Mouse (Mus musculus) megakaryocyte progenitor cell, adult 5-6 weeks (primary cell): ENCODE measurements around the gene Ndufs1. TPM values are rescaled to one million over a fixed set of nuclear protein-coding genes. Genes with fewer than 3 reads are reported as not detected.

ENCODE experiments used
- ATAC-seq: replicated peaks from 2 replicates; pipeline ENCODE4 v1.8.0; 2016; ENCODE audit warnings: mild to moderate bottlenecking, moderate TSS enrichment, inconsistent platforms; ENCODE audit not compliant: poor library complexity
- total RNA-seq, 2 experiments: library from RNA; stranded (forward) in 1 of 2; stranded (reverse) in 1 of 2; fragments of 157-497, 149-512 nt in 1 of 2; fragments of 200-1000 nt in 1 of 2; gene quantifications; 2 replicates each; pipeline versions ENCODE4 v1.2.3 to v1.2.4; 2015 to 2017

Gene Ndufs1
- total RNA-seq, 2 experiments from 2014 or later: 135 to 147 TPM

DNA sequence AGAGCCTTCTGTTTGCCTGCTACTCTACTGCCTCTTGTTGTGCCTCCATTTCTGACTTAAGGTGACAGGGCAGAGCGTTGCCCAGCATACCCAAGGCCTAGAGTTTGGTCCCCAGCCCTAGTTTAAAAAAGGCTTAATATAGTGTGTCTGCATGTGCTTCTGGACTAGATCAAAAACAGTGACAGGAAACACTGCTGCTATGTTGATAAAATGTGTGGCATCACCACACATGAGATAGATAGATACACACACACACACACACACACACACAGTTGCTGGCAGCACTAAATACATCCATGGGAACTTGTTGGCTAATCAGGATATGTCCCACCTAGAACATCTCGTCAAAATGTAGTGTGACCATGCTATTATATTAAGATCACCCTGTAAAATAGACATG, 56.3 kb downstream of the Ndufs1 start:
- ATAC-seq: peak; percentile 18

DNA sequence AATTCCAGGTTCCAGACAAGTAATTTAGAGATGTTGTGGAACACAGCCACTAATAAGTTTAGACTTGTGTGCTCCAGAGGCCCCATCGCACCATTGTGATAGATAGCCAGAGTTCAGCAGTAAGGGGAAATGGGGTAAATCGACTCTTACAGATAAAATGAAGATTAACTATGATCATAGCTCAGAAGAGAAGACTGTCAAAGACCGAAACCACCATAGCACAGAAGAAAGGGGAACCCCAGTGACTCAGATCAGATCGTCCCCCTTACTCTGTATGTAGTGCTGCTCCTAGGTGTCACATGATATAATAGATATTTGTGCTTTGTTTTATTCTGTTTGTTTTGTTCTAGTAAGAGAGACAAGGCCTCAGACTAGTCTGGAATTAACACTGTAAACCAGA, 57.0 kb downstream of the Ndufs1 start:
- ATAC-seq: peak; percentile 50

DNA sequence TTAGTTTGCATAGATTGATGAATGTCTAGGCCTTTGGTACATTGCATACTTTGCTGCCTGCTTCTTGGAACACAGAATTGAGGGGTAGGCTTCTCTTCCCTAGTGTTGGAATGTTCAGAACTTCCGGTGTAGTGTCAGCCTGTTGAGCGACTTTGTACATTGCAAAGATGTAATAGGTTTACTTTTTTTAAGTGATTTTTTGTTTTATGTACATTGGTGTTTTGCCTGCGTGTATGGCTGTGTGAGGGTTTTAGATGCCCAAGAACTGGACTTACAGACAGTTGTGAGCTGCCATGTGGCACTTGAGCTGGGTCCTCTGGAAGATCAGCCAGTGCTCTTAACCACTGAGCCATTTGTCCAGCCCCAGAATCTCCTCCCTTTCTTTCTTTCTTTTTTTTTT, 61.1 kb downstream of the Ndufs1 start:
- no peak for ATAC-seq

DNA sequence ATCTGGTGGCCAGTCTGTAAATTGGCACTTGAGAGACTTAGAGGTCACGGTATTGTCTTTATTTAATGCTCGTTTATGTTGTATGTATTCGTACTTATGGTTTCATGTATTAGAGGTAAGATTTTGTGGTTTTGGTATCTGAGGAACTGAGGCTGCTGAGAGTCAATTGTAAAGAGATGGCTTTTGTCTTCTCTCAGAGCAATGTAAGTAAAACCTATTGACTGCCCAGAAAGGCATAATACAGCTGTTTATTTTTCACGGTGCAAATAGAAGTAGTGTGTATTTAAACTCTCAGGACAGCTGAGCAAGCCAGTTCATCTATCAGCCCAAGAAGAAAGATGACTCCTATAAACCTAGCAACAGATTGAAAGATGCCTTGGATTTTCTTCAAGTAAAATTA, 61.5 kb downstream of the Ndufs1 start:
- ATAC-seq: no peak

DNA sequence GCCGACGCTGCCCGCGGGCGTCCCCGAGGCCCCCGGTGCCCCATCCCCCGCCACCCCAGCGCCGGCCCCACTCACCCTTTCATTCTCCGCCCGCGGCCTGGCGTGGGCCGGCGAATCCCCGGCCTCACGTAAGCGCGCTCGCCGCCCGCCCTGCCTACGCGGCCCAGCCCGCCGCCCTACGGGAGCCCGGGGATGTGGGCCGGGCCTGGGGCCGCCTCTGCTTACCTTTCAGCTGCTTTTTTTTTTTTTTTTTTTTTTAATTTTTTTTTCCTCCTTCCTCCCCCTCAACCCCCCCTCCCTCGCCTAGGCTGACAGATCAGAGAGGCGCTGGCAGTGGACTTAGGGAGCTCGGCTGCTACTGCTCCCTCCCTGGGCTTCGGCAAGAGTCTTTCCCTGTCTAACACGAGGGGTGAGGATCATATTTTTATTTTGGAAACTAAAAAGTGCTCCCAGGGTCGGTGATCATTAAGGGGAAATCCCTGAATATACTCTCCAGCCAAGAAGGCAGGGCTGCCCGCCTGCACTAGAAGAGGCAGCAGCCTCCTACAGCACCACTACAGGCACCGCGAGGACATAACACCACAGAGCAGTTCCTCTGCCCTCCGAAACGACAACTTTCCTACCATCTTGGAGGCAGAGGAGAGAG, 62.4 kb downstream of the Ndufs1 start, which contains the start of gene Ino80d:
Ino80d (minus strand) TSS at position 532 of the 646 bp plus-strand sequence.
- peak; percentile 80 for ATAC-seq

DNA sequence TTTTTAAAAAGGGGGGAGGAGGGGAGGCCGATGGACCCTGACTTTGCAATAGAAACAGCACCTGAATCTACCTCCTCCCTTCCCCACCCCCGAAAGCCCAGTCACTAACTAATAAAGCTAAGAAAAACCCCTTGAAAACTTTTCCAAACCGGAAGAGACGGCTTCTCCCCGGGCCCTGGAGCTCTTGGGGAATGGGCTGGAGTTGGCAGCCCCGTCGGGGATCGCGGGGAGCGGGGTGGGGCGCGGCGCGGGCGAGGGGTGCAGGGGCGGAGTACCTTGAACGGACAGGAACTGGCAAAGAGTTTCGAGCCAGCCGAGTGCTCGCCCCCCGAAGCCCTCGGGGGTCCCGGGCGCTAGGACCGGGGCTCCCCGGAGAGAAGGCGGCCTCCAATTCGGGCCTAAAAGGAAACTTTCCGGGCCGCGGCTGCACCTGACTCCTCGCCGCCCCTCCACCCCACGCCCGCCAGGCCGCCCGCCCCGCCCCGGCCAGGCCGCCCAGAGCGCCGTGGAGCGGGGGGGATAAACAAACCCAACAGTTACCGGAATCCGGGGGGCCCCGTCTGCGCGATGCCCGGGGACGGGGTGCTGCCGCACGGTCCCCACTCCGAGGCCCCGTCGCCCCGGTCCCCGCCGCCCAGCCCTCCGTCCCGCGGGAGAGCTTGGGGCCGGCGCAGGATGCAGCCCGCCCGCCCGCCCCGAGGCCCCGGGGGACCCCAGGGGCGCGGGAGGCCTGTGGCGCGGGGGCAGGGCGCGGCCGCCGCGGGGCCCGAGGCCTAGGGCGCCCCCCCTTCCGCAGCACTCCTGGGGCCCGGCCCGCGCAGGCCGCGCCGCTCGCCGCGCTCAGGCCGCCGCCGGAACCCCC, 63.1 kb downstream of the Ndufs1 start:
- 0 out of 2 replicates have a peak, but pooled peaks have one; percentile 5 for ATAC-seq

DNA sequence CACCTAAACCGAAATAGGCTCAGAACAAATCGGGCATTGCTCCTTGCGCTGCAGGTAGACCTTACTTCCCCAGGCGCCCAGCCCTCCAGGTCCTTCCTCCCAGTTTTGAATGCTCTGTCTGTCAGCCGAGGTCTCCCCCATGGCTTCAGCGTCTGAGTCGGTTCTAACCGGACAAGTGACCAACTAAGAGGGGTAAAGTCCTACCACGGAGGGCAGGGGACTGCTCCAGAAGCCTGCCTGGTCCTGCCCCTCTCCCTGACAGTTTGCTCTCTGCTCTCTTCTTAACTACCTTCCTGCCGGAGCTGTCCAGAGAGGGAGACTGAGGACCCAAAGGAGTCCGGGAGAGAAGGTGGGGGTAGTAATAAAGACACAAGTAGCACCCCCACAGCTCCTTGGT, 63.8 kb downstream of the Ndufs1 start:
- peak; percentile 2; the same call in 1 of the 2 replicates for ATAC-seq

DNA sequence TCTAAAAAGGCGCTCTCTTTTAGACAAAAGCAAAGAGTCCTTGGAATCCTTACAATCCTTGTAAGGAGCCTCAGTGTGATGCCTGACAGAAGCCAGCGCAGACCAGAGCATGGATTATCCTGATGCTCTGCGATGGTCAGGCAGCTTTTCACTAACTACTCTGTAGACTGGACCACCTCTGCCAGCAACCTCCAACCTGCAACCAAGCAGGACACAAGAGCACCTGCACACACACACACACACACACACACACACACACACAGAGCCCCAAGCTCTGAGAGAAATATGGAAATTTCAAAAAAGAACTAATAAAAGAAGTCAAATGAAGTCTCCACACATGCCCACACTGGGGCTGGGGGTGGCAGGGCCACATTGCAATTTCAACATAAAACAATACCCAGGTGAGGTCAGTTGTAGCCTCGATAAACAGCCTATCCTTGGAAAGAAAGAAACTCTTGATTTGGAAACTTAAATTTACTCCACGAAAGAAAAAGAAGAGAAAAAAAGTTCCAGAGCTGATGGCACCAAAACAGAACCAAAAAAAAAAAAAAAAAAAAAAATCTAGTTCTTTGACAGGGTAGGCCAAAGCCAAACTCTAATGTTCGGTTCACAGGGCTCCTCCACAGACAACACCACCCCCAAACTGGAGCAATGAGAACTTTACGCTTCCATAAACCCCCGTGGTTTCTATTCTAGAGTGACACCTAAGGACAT, 64.3 kb downstream of the Ndufs1 start:
- no peak for ATAC-seq

DNA sequence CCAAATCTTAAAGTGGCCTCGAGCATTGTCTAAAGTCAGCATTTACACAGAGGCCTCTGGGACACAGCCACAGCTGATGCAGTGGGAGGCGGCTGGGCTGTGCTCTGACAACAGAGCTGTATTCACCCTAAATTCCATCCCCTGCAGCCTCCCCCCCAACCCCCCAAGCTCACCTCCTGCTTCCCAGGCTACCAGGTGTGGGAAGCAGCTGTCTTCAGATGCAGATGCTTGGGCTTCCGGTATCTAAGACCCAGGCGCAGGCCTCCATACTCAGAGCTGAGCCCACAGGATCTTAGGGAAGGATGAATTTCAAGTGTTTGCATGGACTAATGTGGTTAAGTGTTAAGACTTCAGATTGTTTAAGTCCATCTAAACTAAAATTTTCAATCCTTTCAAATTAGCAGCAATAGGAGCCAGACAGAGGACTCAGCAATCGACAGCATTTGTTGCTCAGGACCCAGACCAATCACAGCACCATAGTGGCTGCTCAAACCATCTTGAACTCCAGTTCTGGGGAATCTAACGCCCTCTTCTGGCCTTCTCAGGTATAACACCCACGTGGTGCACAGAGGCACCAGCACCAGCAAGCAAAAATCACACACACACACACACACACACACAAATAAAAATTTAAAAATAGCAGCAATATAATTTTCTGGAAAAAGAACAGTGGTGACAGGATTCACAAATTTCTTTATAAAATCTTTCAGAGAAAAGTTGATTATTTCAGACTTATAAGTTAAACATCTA, 65.9 kb downstream of the Ndufs1 start:
- ATAC-seq: peak; percentile 34; the same call in 1 of the 2 replicates

DNA sequence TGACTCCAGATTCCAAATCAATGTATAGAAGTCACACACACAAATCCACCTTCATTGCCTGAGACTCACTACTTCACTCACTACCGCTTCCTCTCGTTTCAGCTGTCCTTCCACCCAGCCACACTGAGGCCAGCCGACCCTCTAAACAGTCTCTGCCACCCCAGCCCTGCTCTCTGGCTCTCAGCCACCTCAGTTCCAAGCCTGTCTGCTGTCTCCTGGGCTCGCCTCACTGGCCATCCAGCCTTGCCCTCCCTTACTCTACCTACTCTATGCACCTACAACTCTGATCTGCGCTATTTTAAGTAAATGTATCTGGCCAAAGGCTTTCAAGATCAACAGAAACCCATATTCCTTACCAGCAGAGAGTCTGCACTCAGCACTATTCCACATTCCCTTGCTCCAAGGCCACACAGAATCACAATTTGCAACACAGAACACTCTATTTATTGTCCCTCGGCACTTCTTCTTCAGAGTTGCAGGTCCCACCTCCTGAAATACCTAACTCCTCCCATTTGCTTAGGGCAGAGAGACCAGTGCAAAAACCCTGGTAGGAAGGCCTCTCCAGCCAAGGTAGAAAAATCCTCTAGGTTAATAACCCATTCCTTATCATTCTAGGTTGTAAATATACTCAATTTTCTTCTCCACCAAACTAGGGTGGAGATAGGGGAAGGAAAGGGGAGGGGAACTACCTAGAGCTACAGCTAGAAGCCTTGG, 68.9 kb downstream of the Ndufs1 start:
- ATAC-seq: peak; percentile 33; the same call in 1 of the 2 replicates

DNA sequence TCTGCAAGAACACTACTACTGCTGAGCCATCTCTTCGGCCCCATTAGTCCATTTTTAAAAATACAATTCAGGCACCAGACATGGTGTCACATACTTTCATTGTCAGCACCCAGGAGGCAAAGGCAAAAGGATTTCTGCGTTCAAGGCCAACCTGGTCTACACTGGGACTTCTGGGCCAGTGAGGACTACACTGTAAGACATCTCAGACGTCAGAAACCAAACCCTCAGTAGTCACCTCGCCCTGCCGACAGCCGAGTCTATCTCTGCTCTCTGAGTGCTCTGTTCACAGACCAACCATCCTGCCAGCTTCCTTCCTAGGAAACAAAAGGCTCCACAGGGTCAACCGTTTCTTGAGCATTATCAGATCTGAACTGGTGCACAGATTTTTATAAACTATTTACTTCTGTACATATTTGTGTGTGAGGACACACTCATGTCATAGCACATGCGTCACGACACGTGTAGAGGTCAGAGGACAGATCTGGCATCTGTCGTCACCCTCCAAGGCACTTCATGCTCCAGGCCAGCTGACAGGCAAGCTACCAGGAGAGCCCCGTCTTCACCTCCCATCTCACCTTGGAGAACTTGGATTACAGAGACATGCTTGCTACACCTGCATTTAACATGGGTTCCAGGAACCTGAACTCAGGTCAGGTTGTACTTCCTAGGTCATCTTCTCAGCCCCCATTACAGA, 73.7 kb downstream of the Ndufs1 start:
- ATAC-seq: no peak

DNA sequence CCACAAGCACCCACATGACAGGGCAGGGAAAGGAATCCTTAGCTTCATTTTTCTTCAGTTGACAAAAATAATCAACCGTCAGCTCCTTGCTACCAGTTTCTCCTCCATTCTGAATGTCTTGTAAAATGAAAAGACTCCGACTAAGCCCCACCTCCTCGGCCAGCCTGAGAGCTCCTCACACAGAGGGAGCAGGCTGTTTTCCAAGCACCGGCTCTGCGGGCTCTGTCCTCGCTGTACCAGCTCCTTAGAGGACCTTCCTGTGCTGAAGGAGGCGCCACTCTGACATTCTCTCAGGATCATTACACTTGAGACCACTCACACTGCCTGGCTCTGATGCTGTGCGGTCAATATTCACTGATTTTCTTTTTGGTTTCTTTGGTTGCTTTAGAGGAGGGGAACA, 76.4 kb downstream of the Ndufs1 start:
- no peak for ATAC-seq

DNA sequence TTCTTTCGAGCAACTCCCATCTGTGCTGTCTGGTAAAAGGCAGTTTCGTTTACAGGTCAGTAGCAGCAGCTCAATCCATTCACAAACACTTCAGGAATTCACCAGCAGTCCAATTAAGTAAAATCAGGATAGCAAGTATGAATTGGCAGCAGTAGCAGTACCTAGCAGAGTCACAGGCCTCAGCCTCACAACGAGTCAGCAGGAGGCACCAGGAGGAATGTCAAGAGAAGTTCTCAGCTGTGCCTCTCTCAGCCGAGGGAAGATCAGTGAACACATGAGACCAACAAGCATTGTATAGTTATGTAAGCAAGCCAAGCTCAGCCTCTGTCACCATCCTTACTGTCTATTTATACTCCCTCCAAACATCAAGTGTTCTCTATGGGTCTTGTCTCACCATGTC, 77.8 kb downstream of the Ndufs1 start:
- ATAC-seq: no peak

DNA sequence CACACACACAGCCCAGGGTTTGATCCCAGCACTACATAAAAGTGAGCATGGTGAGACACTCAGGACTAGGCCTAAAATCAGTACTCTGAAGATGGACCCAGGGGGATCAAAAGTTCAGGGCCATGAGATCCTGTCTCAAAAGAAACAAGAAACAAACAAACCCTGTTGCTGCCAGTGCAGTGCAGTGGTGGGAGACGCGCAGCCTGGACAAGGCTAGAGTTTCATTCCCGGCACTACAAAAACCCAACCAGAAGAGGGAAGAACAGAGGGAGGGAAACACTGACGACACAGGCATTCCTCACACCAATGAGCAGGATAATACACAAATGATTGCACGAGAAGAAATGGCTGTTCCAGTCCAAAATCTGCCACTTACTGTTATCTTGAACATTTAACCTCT, 80.6 kb downstream of the Ndufs1 start:
- no peak for ATAC-seq

Other genes with a start within 250 kb of the Ndufs1 start
- gene Ino80d, start 62.2 kb downstream of the Ndufs1 start, total RNA-seq (2015): 59.3 and 66.1 TPM in 2 replicates
- 19.9 and 23.9 TPM in 2 replicates for gene Ino80d, start 62.2 kb downstream of the Ndufs1 start, total RNA-seq (2017)
- gene Eef1b2, start within 50 bp of the Ndufs1 start, total RNA-seq (2015): 1,640 and 1,755 TPM in 2 replicates
- gene Eef1b2, start within 50 bp of the Ndufs1 start, total RNA-seq (2017): 3,229 and 3,450 TPM in 2 replicates
- not detected in 2 replicates for gene Gpr1, start 37.7 kb upstream of the Ndufs1 start, total RNA-seq (2015)
- not detected in 2 replicates for gene Gpr1, start 37.7 kb upstream of the Ndufs1 start, total RNA-seq (2017)
- not detected in 2 replicates for gene Zdbf2, start 96.4 kb upstream of the Ndufs1 start, total RNA-seq (2015)
- gene Zdbf2, start 96.4 kb upstream of the Ndufs1 start, total RNA-seq (2017): not detected in 2 replicates